Mouse (Mus musculus) MEL (cell line): ENCODE measurements around the gene Mkln1. TPM values are rescaled to one million over a fixed set of nuclear protein-coding genes. Genes with fewer than 3 reads are reported as not detected.
A peak's percentile ranks its signal among the peaks of the same experiment; 100 is the strongest.

Source experiments
- DNase-seq: peaks from one replicate; pipeline ENCODE4 v3.0.0; 2011; ENCODE audit warnings: low read depth, low spot score
- H3K27ac ChIP-seq: 2 replicates; pipeline ENCODE4 v1.5.1; 2012; ENCODE audit warnings: low read depth, mild to moderate bottlenecking, control low read depth, low read length, moderate library complexity; ENCODE audit not compliant: control insufficient read depth
- H3K27me3 ChIP-seq, 2 experiments: fragments of 150-350 bp in 1 of 2; sonication (generic) in 1 of 2; 2 replicates each; pipeline ENCODE4 v1.6.1; 2012; ENCODE audit warnings: low read length in 2 of 2, mild to moderate bottlenecking in 2 of 2, improper control_type of control experiment in 1 of 2, moderate library complexity in 1 of 2; ENCODE audit not compliant: insufficient read depth in 2 of 2, control insufficient read depth in 1 of 2
- H3K36me3 ChIP-seq, 2 experiments: 2 replicates each; pipeline ENCODE4 v1.6.1; 2012 to 2014; ENCODE audit warnings: low read length in 2 of 2, improper control_type of control experiment in 1 of 2, inconsistent platforms in 1 of 2, mild to moderate bottlenecking in 1 of 2; ENCODE audit not compliant: insufficient read depth in 2 of 2, control insufficient read depth in 1 of 2
- H3K4me1 ChIP-seq, 2 experiments: fragments of 150-350 bp in 1 of 2; sonication (generic) in 1 of 2; 2 replicates each; pipeline ENCODE4 v1.6.1; 2012; ENCODE audit warnings: low read length in 2 of 2, improper control_type of control experiment in 1 of 2, mild to moderate bottlenecking in 1 of 2; ENCODE audit not compliant: insufficient read depth in 2 of 2, control insufficient read depth in 1 of 2
- H3K4me3 ChIP-seq, 2 experiments: fragments of 150-350 bp in 1 of 2; sonication (generic) in 1 of 2; 2 replicates each; pipeline ENCODE4 v1.5.1; 2012; ENCODE audit warnings: low read depth in 2 of 2, low read length in 2 of 2, mild to moderate bottlenecking in 2 of 2, moderate library complexity in 2 of 2, control low read depth in 1 of 2, improper control_type of control experiment in 1 of 2; ENCODE audit not compliant: control insufficient read depth in 1 of 2, insufficient read depth in 1 of 2
- H3K79me2 ChIP-seq: 2 replicates; pipeline ENCODE4 v1.6.1; 2012; ENCODE audit warnings: mild to moderate bottlenecking, low read length, moderate library complexity; ENCODE audit not compliant: control insufficient read depth, poor library complexity, insufficient read depth
- H3K9ac ChIP-seq: 2 replicates; pipeline ENCODE4 v1.6.1; 2012; ENCODE audit warnings: low read depth, mild to moderate bottlenecking, control low read depth, low read length, moderate library complexity; ENCODE audit not compliant: control insufficient read depth, poor library complexity, severe bottlenecking
- H3K9me3 ChIP-seq: fragments of 150-350 bp; sonication (generic); replicated peaks from 2 replicates; pipeline ENCODE4 v1.6.1; 2012; ENCODE audit warnings: mild to moderate bottlenecking, low read length, improper control_type of control experiment, moderate library complexity; ENCODE audit not compliant: insufficient read depth
- CTCF ChIP-seq, 3 experiments: IDR thresholded peaks in 2 of 3; conservative IDR thresholded peaks in 1 of 3; 2 replicates each; pipeline ENCODE4 v1.5.1; 2011 to 2012; ENCODE audit warnings: low read length in 3 of 3, low read depth in 2 of 3, mild to moderate bottlenecking in 2 of 3, improper control_type of control experiment in 1 of 3, inconsistent platforms in 1 of 3, mixed read lengths in 1 of 3, moderate library complexity in 1 of 3; ENCODE audit not compliant: control insufficient read depth in 1 of 3, insufficient read depth in 1 of 3, poor library complexity in 1 of 3, severe bottlenecking in 1 of 3
- EP300 ChIP-seq, 2 experiments: IDR thresholded peaks; 2 replicates each; pipeline ENCODE4 v1.6.1; 2011; ENCODE audit warnings: improper control_type of control experiment in 2 of 2, low read length in 2 of 2, low read depth in 1 of 2, mild to moderate bottlenecking in 1 of 2
- ETS1 ChIP-seq: IDR thresholded peaks from 2 replicates; pipeline ENCODE4 v1.6.1; 2012; ENCODE audit warnings: low read depth, mild to moderate bottlenecking, inconsistent platforms, low read length, improper control_type of control experiment, moderate library complexity
- GABPA ChIP-seq: IDR thresholded peaks from 2 replicates; pipeline ENCODE4 v1.6.1; 2012; ENCODE audit warnings: low read depth, mild to moderate bottlenecking, inconsistent platforms, low read length, improper control_type of control experiment, moderate library complexity
- GATA1 ChIP-seq: IDR thresholded peaks from 2 replicates; pipeline ENCODE4 v1.6.1; 2011; ENCODE audit warnings: low read depth, low read length, improper control_type of control experiment
- HCFC1 ChIP-seq: IDR thresholded peaks from 2 replicates; pipeline ENCODE4 v1.6.1; 2012; ENCODE audit warnings: low read depth, mild to moderate bottlenecking, inconsistent platforms, low read length, improper control_type of control experiment, moderate library complexity
- MAFK ChIP-seq: IDR thresholded peaks from 2 replicates; pipeline ENCODE4 v1.6.1; 2011; ENCODE audit warnings: low read depth, mild to moderate bottlenecking, low read length, improper control_type of control experiment, borderline replicate concordance
- MYC ChIP-seq: IDR thresholded peaks from 2 replicates; pipeline ENCODE4 v1.6.1; 2011; ENCODE audit warnings: low read depth, mild to moderate bottlenecking, low read length, improper control_type of control experiment, moderate library complexity
- RCOR1 ChIP-seq: IDR thresholded peaks from 2 replicates; pipeline ENCODE4 v1.6.1; 2012; ENCODE audit warnings: low read depth, mild to moderate bottlenecking, inconsistent platforms, low read length, improper control_type of control experiment
- SIN3A ChIP-seq: IDR thresholded peaks from 2 replicates; pipeline ENCODE4 v1.6.1; 2012; ENCODE audit warnings: low read length, improper control_type of control experiment, inconsistent platforms
- TAL1 ChIP-seq: IDR thresholded peaks from 2 replicates; pipeline ENCODE4 v1.6.1; 2012; ENCODE audit warnings: mild to moderate bottlenecking, inconsistent platforms, low read length, moderate library complexity, mixed read lengths
- TCF12 ChIP-seq: IDR thresholded peaks from 2 replicates; pipeline ENCODE4 v1.6.1; 2014; ENCODE audit warnings: low read depth, mild to moderate bottlenecking, inconsistent platforms, low read length, improper control_type of control experiment, moderate library complexity
- USF2 ChIP-seq, 2 experiments: IDR thresholded peaks; 2 replicates each; pipeline ENCODE4 v1.6.1; 2011 to 2012; ENCODE audit warnings: improper control_type of control experiment in 2 of 2, low read length in 2 of 2, borderline replicate concordance in 1 of 2, inconsistent platforms in 1 of 2, low read depth in 1 of 2, mild to moderate bottlenecking in 1 of 2; ENCODE audit not compliant: insufficient read depth in 1 of 2
- polyA plus RNA-seq, 2 experiments: library from polyadenylated mRNA; stranded (reverse) in 1 of 2; unstranded in 1 of 2; fragments of >175 nt in 1 of 2; fragments of >200 nt in 1 of 2; gene quantifications; 2 replicates each; pipeline versions ENCODE4 v1.2.1 to v1.2.4; 2012; ENCODE audit warnings: low replicate concordance in 2 of 2, low read depth in 1 of 2; ENCODE audit not compliant: insufficient read length in 2 of 2, insufficient read depth in 1 of 2, missing spikeins in 1 of 2
- total RNA-seq: library from RNA; depleted of rRNA; stranded (reverse); fragments of 300-350 nt; gene quantifications from 2 replicates; pipeline ENCODE4 v1.2.3, GENCODE M21; 2012

Gene Mkln1
- total and polyA plus RNA-seq, 3 experiments: 115 to 187 (median 135) TPM

DNA sequence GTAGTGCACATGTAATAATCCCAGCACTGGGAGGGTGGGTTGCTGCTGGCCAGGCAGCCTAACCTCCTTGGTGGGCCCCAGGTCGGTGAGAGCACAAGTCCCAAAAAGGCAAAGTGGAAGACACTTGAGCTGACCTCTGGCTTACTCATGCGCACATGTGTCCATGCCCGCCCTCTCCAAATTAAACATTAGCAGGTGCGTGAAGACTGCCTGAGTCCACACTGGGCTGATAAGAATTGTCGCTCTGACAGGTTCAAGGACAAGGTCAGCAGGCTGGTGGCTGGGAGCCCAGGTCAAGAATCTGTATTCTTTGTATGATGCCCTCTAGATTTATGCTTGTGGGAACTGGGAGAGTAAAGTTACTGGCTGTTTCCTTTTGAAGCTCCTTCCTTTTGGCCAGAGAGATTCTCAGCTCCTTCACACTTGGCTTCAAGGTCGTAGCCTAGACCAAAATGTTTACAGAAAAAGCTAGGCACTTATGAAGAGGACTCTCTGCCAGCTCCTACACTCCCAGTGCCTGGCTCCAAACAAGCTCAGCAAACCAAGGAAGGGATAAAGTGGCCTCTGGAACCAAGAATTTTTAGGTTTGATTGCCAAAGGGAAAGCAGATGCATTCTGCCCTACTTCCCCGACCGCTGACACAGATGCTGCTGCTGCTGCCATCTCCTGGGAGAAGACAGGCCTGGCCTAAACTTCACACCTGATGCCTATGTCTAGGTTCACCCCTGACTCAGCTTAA, 8.1 kb upstream of the Mkln1 start:
- TF ChIP-seq CTCF (IDR thresholded peaks at IDR 0.05 in 2 of 3, conservative IDR thresholded peaks at IDR 0.05 in 1 of 3; ENCODE audit: control insufficient read depth in 1 of 3, insufficient read depth in 1 of 3, low read depth in 2 of 3, low read length in 3 of 3, poor library complexity in 1 of 3, severe bottlenecking in 1 of 3) (peak in 1 of 3 experiments; percentile 9; a peak in 1 of 6 replicates), HCFC1 (no peak)
- H3K9ac ChIP-seq: no peak overlapping the region
- peaks cover 2 to 10% of the 10 kb centered on the region in 2 experiments; a peak in 3 of 4 replicates for H3K4me1 ChIP-seq
- H3K27me3 ChIP-seq: no peaks in the 10 kb centered on the region
- peaks cover 0 to 3% of the 10 kb centered on the region in 2 experiments; a peak in 1 of 4 replicates for H3K36me3 ChIP-seq
- DNase-seq: no peak
- H3K9me3 ChIP-seq: no peaks in the 10 kb centered on the region
- no peaks in the 10 kb centered on the region for H3K79me2 ChIP-seq
- no peak overlapping the region for H3K4me3 ChIP-seq
- no peak overlapping the region for H3K27ac ChIP-seq

DNA sequence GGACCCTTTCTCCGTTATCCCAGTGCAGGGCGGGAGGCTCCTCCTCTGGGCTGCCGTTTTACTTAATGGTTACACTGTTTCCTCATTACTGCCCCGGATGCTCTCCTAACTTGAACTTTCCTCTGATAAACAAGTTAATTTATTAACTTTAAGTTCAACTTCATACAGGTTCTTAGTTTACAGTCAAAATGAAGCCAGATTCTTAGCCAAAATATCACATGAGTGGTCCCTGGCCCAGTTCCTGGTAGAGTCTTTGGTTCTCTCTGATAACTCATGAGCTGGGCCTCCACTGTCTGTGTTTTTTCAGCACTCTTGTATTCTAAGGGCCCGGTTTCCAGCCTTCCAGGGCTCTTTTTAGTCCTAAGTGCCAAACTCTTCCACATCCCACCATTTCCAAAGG, 5.7 kb upstream of the Mkln1 start:
- H3K36me3 ChIP-seq: peaks cover 0 to 25% of the 10 kb centered on the region in 2 experiments; a peak in 2 of 4 replicates
- H3K9me3 ChIP-seq: no peaks in the 10 kb centered on the region
- no peak overlapping the region for H3K4me3 ChIP-seq
- H3K79me2 ChIP-seq: no peaks in the 10 kb centered on the region
- peak overlapping the region; percentile 27 for H3K27ac ChIP-seq
- no peak overlapping the region for H3K9ac ChIP-seq
- H3K4me1 ChIP-seq: peaks cover 17 to 30% of the 10 kb centered on the region in 2 experiments
- TF ChIP-seq GABPA (no peak), EP300 (IDR thresholded peaks at IDR 0.05; ENCODE audit: low read depth in 1 of 2, low read length in 2 of 2) (peak in 1 of 2 experiments; percentile 18; a peak in 1 of 4 replicates), TCF12 (peak; percentile 32; the same call in 1 of the 2 replicates)
- TF ChIP-seq, all 39 proteins: peak for 2
- no peak for DNase-seq
- no peaks in the 10 kb centered on the region for H3K27me3 ChIP-seq

- Histone ChIP-seq H3K36me3 (peaks cover 0 to 34% of the 10 kb centered on the region in 2 experiments; a peak in 2 of 4 replicates), H3K4me3 (no peak overlapping the region), H3K27me3 (no peaks in the 10 kb centered on the region), H3K4me1 (peaks cover 24 to 41% of the 10 kb centered on the region in 2 experiments), H3K9me3 (no peaks in the 10 kb centered on the region), H3K79me2 (peaks cover 26% of the 10 kb centered on the region), H3K27ac (peak overlapping the region; percentile 81), H3K9ac (no peak overlapping the region; the same call in 1 of the 2 replicates)
- peak; percentile 77 for DNase-seq
- TF ChIP-seq GATA1: peak; percentile 71
- TF ChIP-seq ETS1: peak; percentile 69
- no peak for TF ChIP-seq USF2 (IDR thresholded peaks at IDR 0.05; ENCODE audit: borderline replicate concordance in 1 of 2, insufficient read depth in 1 of 2, low read depth in 1 of 2, low read length in 2 of 2)
- TF ChIP-seq SIN3A: peak; percentile 73
- no peak for TF ChIP-seq MAFK
- TF ChIP-seq MYC: no peak
- TF ChIP-seq TAL1: peak; percentile 69
- peak; percentile 77; the same call in 1 of the 2 replicates for TF ChIP-seq TCF12
- TF ChIP-seq RCOR1: peak; percentile 60; the same call in 1 of the 2 replicates
- peak; percentile 62 to 81 for TF ChIP-seq EP300 (IDR thresholded peaks at IDR 0.05; ENCODE audit: low read depth in 1 of 2, low read length in 2 of 2)
Measured at GRCm38 (mm10) chr6:31396118-31396517, 2.4 kb upstream of the Mkln1 start.
